Mouse (Mus musculus): ENCODE results near the gene Onecut1.

DNA sequence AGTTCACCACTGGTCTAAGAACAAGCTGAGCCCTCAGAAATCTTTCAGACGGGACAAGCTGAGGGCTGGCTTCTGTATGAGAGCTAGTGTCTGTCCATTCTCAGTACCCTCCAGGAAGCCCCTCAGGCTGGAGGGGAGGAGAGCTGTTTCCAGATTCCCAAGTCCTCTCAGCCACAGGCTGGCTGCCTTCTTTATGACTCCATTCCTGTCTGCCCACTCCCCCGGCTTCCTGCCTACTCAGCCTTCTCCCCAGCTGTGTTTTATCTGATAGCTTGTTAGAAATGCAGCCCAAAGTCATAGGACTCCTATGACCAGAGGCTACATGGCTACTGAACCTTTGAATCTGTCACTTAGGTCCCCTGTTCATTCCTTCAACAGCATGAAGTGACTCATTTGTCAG, 50.2 kb downstream of the Onecut1 start:
- TF ChIP-seq MEF2A (IDR thresholded peaks at IDR 0.05; ENCODE audit: borderline replicate concordance, low read depth, low read length) (no peak), CTCF (conservative IDR thresholded peaks at IDR 0.05 in 1 of 2, IDR thresholded peaks at IDR 0.05 in 1 of 2; ENCODE audit: low read depth in 2 of 2, low read length in 2 of 2) (no peak), MAFK (IDR thresholded peaks at IDR 0.05; ENCODE audit: insufficient replicate concordance, low read length) (no peak), CHD2 (IDR thresholded peaks at IDR 0.05; ENCODE audit: low read length) (no peak), E2F4 (IDR thresholded peaks at IDR 0.05; ENCODE audit: insufficient replicate concordance, low read depth, low read length) (no peak), EP300 (IDR thresholded peaks at IDR 0.05; ENCODE audit: low read length) (no peak), POLR2A (IDR thresholded peaks at IDR 0.05; ENCODE audit: low read depth, low read length) (no peak), SIN3A (IDR thresholded peaks at IDR 0.05; ENCODE audit: low read length) (no peak), UBTF (IDR thresholded peaks at IDR 0.05; ENCODE audit: low read depth, low read length) (no peak), ZNF384 (IDR thresholded peaks at IDR 0.05; ENCODE audit: low read depth, low read length) (no peak), POLR2AphosphoS2 (IDR thresholded peaks at IDR 0.05; ENCODE audit: low read depth, low read length) (no peak), NRF1 (IDR thresholded peaks at IDR 0.05; ENCODE audit: low read depth, low read length) (no peak)
